Mouse (Mus musculus) frontal cortex, adult 2 months (tissue): ENCODE results near the gene Mrpl38. TPM values are rescaled to one million over a fixed set of nuclear protein-coding genes. Genes with fewer than 3 reads are reported as not detected.
A peak's percentile ranks its signal among the peaks of the same experiment; 100 is the strongest.
"Not testable (repeated sequence)": the region's sequence is repeated elsewhere in the genome, so short reads cannot be mapped to it uniquely, and the experiment has no call there.

Experiments used
- DNase-seq, 2 experiments: peaks; one replicate each; pipeline ENCODE4 v3.0.0; 2022; ENCODE audit warnings: low spot score in 1 of 2; ENCODE audit errors: extremely low spot score in 1 of 2
- polyA plus RNA-seq: library from polyadenylated mRNA; depleted of rRNA; stranded (reverse); fragments of >200 nt; gene quantifications from 2 replicates; pipeline ENCODE4 v1.2.3, GENCODE M21; 2012; rRNA removed

Mrpl38 gene
- polyA plus RNA-seq, 1 experiment, result 36.1 TPM

- no peak for DNase-seq
Measured at GRCm38 (mm10) chr11:116096213-116097108, 42.2 kb downstream of the Mrpl38 start.

DNA sequence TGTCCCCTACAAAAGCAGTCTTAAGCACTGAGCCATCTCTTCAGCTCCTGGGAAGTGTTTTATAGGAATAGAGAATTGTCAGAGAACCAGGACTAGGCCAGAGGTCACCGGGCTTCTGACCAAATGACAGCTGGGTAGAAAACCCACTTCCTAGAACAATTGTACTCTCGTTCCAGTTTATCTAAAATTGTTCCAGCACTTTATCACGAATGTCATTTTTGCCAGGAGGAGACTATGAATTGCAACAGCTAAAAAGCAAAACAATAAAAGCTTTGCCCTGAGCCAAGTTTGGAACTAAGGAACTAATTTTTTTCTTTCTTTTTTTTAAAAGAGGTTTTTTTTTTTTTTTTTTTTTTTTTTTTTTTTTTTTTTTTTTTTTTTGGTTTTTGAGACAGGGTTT is 43.1 kb downstream of the Mrpl38 start:
- no peak for DNase-seq

GRCm38 (mm10) chr11:116093771-116094565 is 44.7 kb downstream of the Mrpl38 start:
- DNase-seq, result no peak

DNA sequence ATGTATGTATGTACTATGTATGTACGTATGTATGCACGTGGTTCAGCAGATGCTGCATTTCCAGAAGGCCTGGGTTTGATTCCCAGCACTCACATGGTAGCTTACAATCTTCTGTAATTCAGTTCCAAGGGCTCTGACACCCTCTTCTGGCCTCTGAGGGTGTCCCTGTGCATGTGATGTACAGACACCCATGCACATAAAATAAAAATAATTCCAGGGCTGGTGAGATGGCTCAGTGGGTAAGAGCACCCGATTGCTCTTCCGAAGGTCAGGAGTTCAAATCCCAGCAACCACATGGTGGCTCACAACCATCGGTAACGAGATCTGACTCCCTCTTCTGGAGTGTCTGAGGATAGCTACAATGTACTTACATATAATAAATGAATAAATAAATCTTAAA is 45.7 kb downstream of the Mrpl38 start:
- not testable (repeated sequence) for DNase-seq

- no peak for DNase-seq
Measured at GRCm38 (mm10) chr11:116091591-116091990, 47.1 kb downstream of the Mrpl38 start.

DNA sequence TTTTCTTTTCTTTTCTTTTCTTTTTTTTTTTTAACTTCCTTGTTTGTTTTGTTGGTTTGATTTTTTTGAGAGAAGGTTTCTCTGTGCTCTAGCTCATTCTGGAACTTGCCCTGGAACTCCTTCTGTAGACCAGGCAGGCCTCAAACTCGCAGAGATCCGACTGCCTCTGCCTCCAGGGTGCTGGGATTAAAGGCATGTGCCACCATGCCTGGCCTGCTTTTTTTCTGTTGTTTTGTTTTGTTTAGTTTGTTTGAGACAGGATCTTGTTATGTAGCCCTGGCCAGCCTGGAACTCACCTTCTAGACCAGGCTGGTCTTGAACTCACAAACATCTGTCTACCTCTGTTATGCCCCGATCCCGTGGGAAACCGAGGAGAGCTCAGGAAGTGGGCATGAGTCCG is 49.1 kb downstream of the Mrpl38 start:
- no peak for DNase-seq

GRCm38 (mm10) chr11:116088741-116089394 is 49.8 kb downstream of the Mrpl38 start:
- no peak for DNase-seq

GRCm38 (mm10) chr11:116088188-116088587 is 50.5 kb downstream of the Mrpl38 start:
- no peak for DNase-seq

DNA sequence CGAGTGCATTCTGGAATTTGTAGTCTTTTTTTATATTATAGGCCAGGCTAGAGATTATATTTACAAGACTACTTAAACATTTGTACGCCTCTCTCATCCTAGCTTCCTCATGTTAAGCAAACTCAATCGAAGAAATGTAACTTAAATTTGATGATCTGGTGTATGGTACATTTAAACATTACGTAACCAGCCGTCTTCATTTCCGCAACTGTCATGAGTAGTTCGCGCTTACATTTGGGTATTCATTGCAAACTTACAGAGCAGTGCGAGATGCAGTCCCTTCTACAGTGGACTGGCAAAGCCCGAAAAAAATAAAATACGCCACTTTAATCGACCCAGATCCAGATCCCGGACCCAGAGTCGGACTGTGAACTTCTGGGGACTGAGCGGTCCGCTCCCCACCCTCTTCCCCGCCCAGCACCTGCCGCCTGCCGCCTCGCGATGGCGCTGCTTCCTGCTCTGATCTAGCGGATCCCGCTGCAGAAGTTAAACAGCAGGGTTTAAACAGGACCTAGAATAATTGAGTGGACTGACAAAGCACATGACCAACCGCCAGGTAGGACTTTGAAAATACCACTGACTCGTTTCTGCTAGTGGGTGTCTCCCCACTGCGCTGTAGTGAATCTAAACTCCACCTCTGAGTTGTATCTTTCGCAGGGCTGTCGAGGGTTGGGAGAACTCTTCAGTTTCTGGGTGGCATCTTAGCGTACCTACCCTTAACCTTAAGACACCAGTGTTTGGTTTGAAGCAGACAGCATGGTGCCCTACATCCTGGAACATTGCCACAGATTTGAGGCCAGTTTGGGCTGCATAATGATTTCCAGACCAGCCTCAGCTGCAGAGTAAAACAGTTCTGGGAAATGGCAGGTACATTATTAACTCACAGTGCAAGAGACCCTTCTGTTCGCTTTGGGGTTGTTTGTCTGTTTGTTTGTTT is 51.2 kb downstream of the Mrpl38 start:
- DNase-seq, result peak; percentile 49 to 91

GRCm38 (mm10) chr11:116086258-116087193 is 52.1 kb downstream of the Mrpl38 start, which contains the start of gene Wbp2:
Wbp2 (minus strand) TSS chr11:116086995.
- peak; percentile 98 to 99 for DNase-seq

GRCm38 (mm10) chr11:116084166-116084565 is 54.5 kb downstream of the Mrpl38 start:
- DNase-seq, result no peak

GRCm38 (mm10) chr11:116083096-116083672 is 55.5 kb downstream of the Mrpl38 start:
- DNase-seq, result no peak

Other genes starting within 250 kb of the Mrpl38 start
- gene Smim5, start 238.9 kb downstream of the Mrpl38 start, polyA plus RNA-seq, result 0.64 TPM in 1 of 2 replicates, not detected in the other
- not detected in 2 replicates for gene Smim6, start 226.9 kb downstream of the Mrpl38 start, polyA plus RNA-seq
- gene Sap30bp, start 205.6 kb downstream of the Mrpl38 start, polyA plus RNA-seq, result 71.9 and 89.0 TPM in 2 replicates
- gene Recql5, start 205.4 kb downstream of the Mrpl38 start, polyA plus RNA-seq, result 28.4 and 31.7 TPM in 2 replicates
- 5.7 and 7.2 TPM in 2 replicates for gene Itgb4, start 164.2 kb downstream of the Mrpl38 start, polyA plus RNA-seq
- gene Galk1, start 126.1 kb downstream of the Mrpl38 start, polyA plus RNA-seq, result 17.6 and 19.3 TPM in 2 replicates
- 347 and 369 TPM in 2 replicates for gene H3f3b, start 110.9 kb downstream of the Mrpl38 start, polyA plus RNA-seq
- gene Unk, start 108.5 kb downstream of the Mrpl38 start, polyA plus RNA-seq, result 35.4 and 38.1 TPM in 2 replicates
- gene Unc13d, start 60.9 kb downstream of the Mrpl38 start, polyA plus RNA-seq, result 0.84 and 0.90 TPM in 2 replicates
- 391 and 407 TPM in 2 replicates for gene Wbp2, start 51.9 kb downstream of the Mrpl38 start, polyA plus RNA-seq
- 6.2 and 7.4 TPM in 2 replicates for gene Trim47, start 11.7 kb downstream of the Mrpl38 start, polyA plus RNA-seq
- 6.2 and 6.3 TPM in 2 replicates for gene Trim65, start 7.7 kb downstream of the Mrpl38 start, polyA plus RNA-seq
- 105 and 124 TPM in 2 replicates for gene Fbf1, start 29.3 kb upstream of the Mrpl38 start, polyA plus RNA-seq
- 50.9 and 51.0 TPM in 2 replicates for gene Ten1, start 60.0 kb upstream of the Mrpl38 start, polyA plus RNA-seq
- 119 and 129 TPM in 2 replicates for gene Acox1, start 60.2 kb upstream of the Mrpl38 start, polyA plus RNA-seq
- gene Evpl, start 99.2 kb upstream of the Mrpl38 start, polyA plus RNA-seq, result 1.0 and 1.1 TPM in 2 replicates
- gene Srp68, start 135.3 kb upstream of the Mrpl38 start, polyA plus RNA-seq, result 63.4 and 63.9 TPM in 2 replicates
- gene Galr2, start 142.1 kb upstream of the Mrpl38 start, polyA plus RNA-seq, result not detected in 2 replicates
- gene Exoc7, start 168.4 kb upstream of the Mrpl38 start, polyA plus RNA-seq, result 89.7 and 97.5 TPM in 2 replicates
- 4.6 and 5.6 TPM in 2 replicates for gene Foxj1, start 196.5 kb upstream of the Mrpl38 start, polyA plus RNA-seq